Mouse (Mus musculus) adrenal gland, adult 10 weeks (tissue): Measurements from ENCODE around the gene Tmem214. TPM values are rescaled to one million over a fixed set of nuclear protein-coding genes. Genes with fewer than 3 reads are reported as not detected.

Experiments
- polyA plus RNA-seq: library from polyadenylated mRNA; stranded (reverse); fragments of 350-450 nt; fragmentation: Illumina TruSeq; extraction: RNeasy Lipid Tissue Mini Kit (QIAGEN cat#74804); gene quantifications from one replicate; pipeline ENCODE4 v1.2.3, GENCODE M21; 2014; ENCODE audit warnings: low read depth, low replicate concordance

Tmem214 gene
- 15.0 TPM for polyA plus RNA-seq

DNA sequence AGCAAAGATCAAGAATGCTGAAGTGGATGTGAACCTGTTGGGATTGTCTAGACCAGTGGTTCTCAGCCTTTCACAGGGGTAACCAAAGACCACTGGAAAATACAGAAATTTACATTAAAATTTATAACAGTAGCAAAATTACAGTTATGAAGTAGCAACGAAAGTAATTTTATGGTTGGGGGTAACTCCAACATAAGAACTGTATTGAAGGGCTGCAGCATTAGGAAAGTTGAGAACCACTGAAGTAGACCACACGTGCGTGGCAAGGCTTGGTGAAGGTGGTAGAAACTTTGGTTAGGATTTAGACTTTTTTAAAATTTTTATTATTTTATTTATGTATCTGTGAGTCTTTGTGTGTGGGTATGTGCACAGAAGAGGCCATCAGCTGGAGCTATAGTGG lies at the start of gene Tmem214:
Gene Tmem214, plus strand, starts transcription at position 301 of the 400 bp plus-strand sequence.

GRCm38 (mm10) chr5:30888337-30889087 lies 20.7 kb downstream of the Tmem214 start, which contains the start of gene Agbl5:
TSS of gene Agbl5 (plus strand) at chr5:30888694.

DNA sequence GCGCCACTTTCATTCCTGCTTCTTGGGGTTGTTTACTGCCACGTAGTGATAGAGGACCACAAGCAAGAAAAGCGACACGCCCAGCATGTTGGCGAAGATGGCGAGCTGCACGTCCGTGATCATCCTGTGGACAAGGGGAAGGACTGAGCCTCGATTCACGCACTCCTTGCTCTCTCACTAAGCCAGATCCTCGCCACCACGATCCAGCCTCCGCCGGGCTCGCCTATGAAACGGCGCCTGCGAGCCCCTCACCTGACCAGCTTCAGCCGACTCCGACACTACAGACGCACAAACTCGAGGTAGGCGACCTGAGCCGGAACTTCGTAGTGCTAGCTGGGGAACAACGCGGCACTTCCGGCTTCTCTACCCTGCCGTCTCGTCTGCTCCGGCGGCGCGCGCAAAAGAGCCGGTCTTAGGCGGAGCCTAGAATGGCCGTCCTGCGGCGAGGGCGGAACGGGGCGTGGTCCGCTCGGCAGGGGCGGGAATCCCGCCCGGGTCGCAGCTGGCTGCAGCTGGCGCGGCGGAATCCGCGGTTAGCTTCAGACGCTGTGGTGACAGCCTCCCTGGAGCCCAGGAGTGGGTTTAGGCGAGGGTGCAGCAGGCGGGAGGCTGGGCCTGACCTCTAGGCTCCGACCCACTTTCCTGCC lies 39.7 kb downstream of the Tmem214 start, which contains the start of gene Ost4:
Gene Ost4, minus strand, starts transcription at position 376 of the 647 bp plus-strand sequence.

DNA sequence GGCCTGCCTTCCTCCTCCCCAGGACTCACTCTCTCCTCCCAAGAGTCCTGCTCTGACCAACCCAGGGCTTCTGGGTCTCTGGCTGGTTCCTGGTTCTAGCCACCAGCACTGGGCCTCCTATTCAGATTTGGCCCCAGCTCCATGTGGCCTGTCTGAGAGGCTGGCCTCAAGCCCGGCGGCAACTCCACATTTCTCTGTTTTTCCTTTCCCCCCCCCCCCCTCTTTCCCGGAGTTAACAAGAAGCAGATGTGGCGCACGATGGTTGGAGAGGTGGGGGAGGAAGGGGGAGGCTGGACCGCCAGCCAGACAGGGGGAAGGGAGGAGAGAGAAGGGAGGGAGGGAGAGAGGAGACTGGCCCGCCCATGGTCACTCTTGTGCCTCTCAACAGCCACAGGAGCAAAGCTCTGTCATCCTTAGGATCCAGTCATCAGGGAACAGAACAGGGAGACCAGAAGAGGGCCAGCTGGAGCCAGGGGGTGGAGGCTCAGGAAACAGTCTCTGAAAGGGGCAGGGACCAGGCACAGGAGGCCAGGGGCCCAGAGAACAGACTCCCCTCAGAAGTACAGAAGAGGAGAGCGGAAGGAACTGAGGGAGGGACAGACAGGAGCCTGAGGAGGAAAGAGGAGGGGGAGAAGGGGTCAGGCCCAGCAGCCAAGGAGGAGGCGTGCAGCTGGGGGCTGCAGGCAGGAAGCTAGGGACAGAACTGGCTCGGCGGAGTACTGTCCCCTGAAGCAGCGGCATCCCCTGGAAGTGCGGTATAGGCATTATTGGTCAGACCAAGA lies 45.4 kb downstream of the Tmem214 start, which contains the start of gene Emilin1:
Gene Emilin1, plus strand, starts transcription at position 343 of the 782 bp plus-strand sequence.

DNA sequence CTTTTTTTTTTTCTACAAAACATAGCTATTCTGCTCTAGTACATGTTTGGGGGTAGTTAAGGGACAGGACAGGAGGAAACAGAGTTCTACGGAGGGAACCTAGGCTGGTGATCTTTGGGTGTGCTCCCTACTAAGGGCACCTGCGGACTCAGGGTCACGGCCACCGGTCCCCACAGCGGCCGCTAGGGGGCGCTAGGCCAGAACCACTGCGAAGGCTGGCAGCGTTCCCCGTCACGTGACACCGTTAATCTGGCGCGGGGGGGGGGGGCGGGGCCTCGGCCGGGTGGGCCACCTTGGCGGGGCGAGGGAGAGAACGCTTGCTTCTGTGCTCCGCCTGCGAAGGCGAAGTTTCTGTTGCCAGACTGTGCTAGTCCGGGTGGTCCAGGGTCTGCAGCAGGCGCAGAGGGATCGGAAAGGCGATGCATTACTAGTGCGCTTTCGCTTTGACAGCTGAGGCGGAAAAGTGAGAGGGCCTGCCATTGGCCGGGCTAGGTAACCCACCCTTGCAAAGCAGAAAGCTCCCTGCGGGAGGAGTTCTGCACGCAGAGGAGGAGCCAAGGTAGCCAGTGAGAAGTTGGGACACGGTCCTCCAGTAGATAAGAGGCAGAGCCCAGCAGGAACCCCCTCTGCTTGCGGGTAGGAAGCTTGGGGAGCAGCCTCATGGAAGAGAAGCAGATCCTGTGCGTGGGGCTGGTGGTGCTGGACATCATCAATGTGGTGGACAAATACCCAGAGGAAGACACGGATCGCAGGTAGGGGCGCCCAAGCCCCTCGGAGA lies 53.6 kb downstream of the Tmem214 start, which contains the start of gene Khk:
Gene Khk, plus strand, starts transcription at position 176 of the 778 bp plus-strand sequence.

Other genes with a start within 250 kb of the Tmem214 start
- gene Slc35f6, start 220.1 kb upstream of the Tmem214 start, polyA plus RNA-seq = 15.9 TPM
- 5.1 TPM for gene Cenpa, start 201.2 kb upstream of the Tmem214 start, polyA plus RNA-seq
- not detected for gene Dpysl5, start 156.4 kb upstream of the Tmem214 start, polyA plus RNA-seq
- gene Mapre3, start 53.4 kb upstream of the Tmem214 start, polyA plus RNA-seq = 37.1 TPM
- gene Agbl5, start 20.7 kb downstream of the Tmem214 start, polyA plus RNA-seq = 2.1 TPM
- 273 TPM for gene Ost4, start 39.8 kb downstream of the Tmem214 start, polyA plus RNA-seq
- gene Emilin1, start 45.4 kb downstream of the Tmem214 start, polyA plus RNA-seq = not detected
- gene Khk, start 53.4 kb downstream of the Tmem214 start, polyA plus RNA-seq = not detected
- gene Cgref1, start 77.6 kb downstream of the Tmem214 start, polyA plus RNA-seq = not detected
- 19.2 TPM for gene Preb, start 92.3 kb downstream of the Tmem214 start, polyA plus RNA-seq
- 0.82 TPM for gene Tcf23, start 100.7 kb downstream of the Tmem214 start, polyA plus RNA-seq
- 125 TPM for gene Atraid, start 180.3 kb downstream of the Tmem214 start, polyA plus RNA-seq
- gene Slc5a6, start 180.9 kb downstream of the Tmem214 start, polyA plus RNA-seq = 4.0 TPM
- 0.76 TPM for gene Cad, start 186.8 kb downstream of the Tmem214 start, polyA plus RNA-seq
- not detected for gene Dnajc5g, start 238.3 kb downstream of the Tmem214 start, polyA plus RNA-seq
- not detected for gene Slc30a3, start 240.2 kb downstream of the Tmem214 start, polyA plus RNA-seq
- not detected for gene Trim54, start 248.7 kb downstream of the Tmem214 start, polyA plus RNA-seq